Mouse (Mus musculus): Measurements from ENCODE around the gene Timp3. TPM values are rescaled to one million over a fixed set of nuclear protein-coding genes. Genes with fewer than 3 reads are reported as not detected.

Timp3 gene
- polyA plus RNA-seq (2012; rRNA removed): 25.3 and 54.1 TPM in 2 replicates

GRCm38 (mm10) chr10:86300293-86301116, at the start of gene Timp3:
Gene Timp3, plus strand, starts transcription at chr10:86300372.
- TF ChIP-seq CTCF (IDR thresholded peaks at IDR 0.05; ENCODE audit: extremely low read depth, insufficient read depth, insufficient read length, insufficient replicate concordance): no peak
- TF ChIP-seq POLR2A (IDR thresholded peaks at IDR 0.05; ENCODE audit: low read depth, low read length): peak; percentile 24
- Histone ChIP-seq H3K27me3 (ENCODE audit: control insufficient read depth, insufficient read depth, low read length) (peaks cover 6% of the 10 kb centered on the region; the same call in 1 of the 2 replicates), H3K27ac (ENCODE audit: insufficient read depth, low read length) (peak within 1 kb of the TSS; percentile 4; the same call in 1 of the 2 replicates), H3K4me3 (ENCODE audit: extremely low read depth, insufficient read depth, insufficient read length) (peak within 1 kb of the TSS; percentile 49), H3K36me3 (ENCODE audit: control insufficient read depth, insufficient read depth, low read length) (no peaks in the 10 kb centered on the region), H3K4me1 (ENCODE audit: control insufficient read depth, insufficient read depth, insufficient read length) (no peaks in the 10 kb centered on the region)
- 3% methylated on average over 61 of the region's 65 CpGs for WGBS
- DNase-seq (ENCODE audit: low read depth in 1 of 2, low spot score in 2 of 2): no peak

- H3K27ac ChIP-seq (ENCODE audit: insufficient read depth, low read length): no peak overlapping the region
- H3K4me1 ChIP-seq (ENCODE audit: control insufficient read depth, insufficient read depth, insufficient read length): no peaks in the 10 kb centered on the region
- DNase-seq (ENCODE audit: low read depth in 1 of 2, low spot score in 2 of 2): no peak
- 77% methylated on average over 4 of the region's 4 CpGs for WGBS
- H3K27me3 ChIP-seq (ENCODE audit: control insufficient read depth, insufficient read depth, low read length): no peaks in the 10 kb centered on the region
- no peaks in the 10 kb centered on the region for H3K36me3 ChIP-seq (ENCODE audit: control insufficient read depth, insufficient read depth, low read length)
- no peak for TF ChIP-seq CTCF (IDR thresholded peaks at IDR 0.05; ENCODE audit: extremely low read depth, insufficient read depth, insufficient read length, insufficient replicate concordance)
- TF ChIP-seq POLR2A (IDR thresholded peaks at IDR 0.05; ENCODE audit: low read depth, low read length): no peak
- H3K4me3 ChIP-seq (ENCODE audit: extremely low read depth, insufficient read depth, insufficient read length): no peak overlapping the region
Measured at GRCm38 (mm10) chr10:86256221-86256620, 44.0 kb upstream of the Timp3 start.

- H3K4me1 ChIP-seq (ENCODE audit: control insufficient read depth, insufficient read depth, insufficient read length): no peaks in the 10 kb centered on the region
- no peaks in the 10 kb centered on the region for H3K27me3 ChIP-seq (ENCODE audit: control insufficient read depth, insufficient read depth, low read length)
- no peak for TF ChIP-seq CTCF (IDR thresholded peaks at IDR 0.05; ENCODE audit: extremely low read depth, insufficient read depth, insufficient read length, insufficient replicate concordance)
- TF ChIP-seq POLR2A (IDR thresholded peaks at IDR 0.05; ENCODE audit: low read depth, low read length): no peak
- no peak overlapping the region for H3K27ac ChIP-seq (ENCODE audit: insufficient read depth, low read length)
- H3K36me3 ChIP-seq (ENCODE audit: control insufficient read depth, insufficient read depth, low read length): no peaks in the 10 kb centered on the region
- DNase-seq (ENCODE audit: low read depth in 1 of 2, low spot score in 2 of 2): no peak
- WGBS: 82% methylated on average over 3 of the region's 3 CpGs
- H3K4me3 ChIP-seq (ENCODE audit: extremely low read depth, insufficient read depth, insufficient read length): no peak overlapping the region
Measured at GRCm38 (mm10) chr10:86257045-86257444, 43.1 kb upstream of the Timp3 start.

GRCm38 (mm10) chr10:86258046-86258445, 42.1 kb upstream of the Timp3 start:
- Histone ChIP-seq H3K27me3 (ENCODE audit: control insufficient read depth, insufficient read depth, low read length) (no peaks in the 10 kb centered on the region), H3K27ac (ENCODE audit: insufficient read depth, low read length) (no peak overlapping the region), H3K4me3 (ENCODE audit: extremely low read depth, insufficient read depth, insufficient read length) (no peak overlapping the region), H3K36me3 (ENCODE audit: control insufficient read depth, insufficient read depth, low read length) (no peaks in the 10 kb centered on the region), H3K4me1 (ENCODE audit: control insufficient read depth, insufficient read depth, insufficient read length) (no peaks in the 10 kb centered on the region)
- TF ChIP-seq CTCF (IDR thresholded peaks at IDR 0.05; ENCODE audit: extremely low read depth, insufficient read depth, insufficient read length, insufficient replicate concordance) (no peak), POLR2A (IDR thresholded peaks at IDR 0.05; ENCODE audit: low read depth, low read length) (no peak)
- DNase-seq (ENCODE audit: low read depth in 1 of 2, low spot score in 2 of 2): no peak
- WGBS: 88% methylated on average over 4 of the region's 4 CpGs

- H3K27ac ChIP-seq (ENCODE audit: insufficient read depth, low read length): no peak overlapping the region
- H3K36me3 ChIP-seq (ENCODE audit: control insufficient read depth, insufficient read depth, low read length): no peaks in the 10 kb centered on the region
- WGBS: 87% methylated on average over 3 of the region's 3 CpGs
- H3K4me1 ChIP-seq (ENCODE audit: control insufficient read depth, insufficient read depth, insufficient read length): no peaks in the 10 kb centered on the region
- TF ChIP-seq CTCF (IDR thresholded peaks at IDR 0.05; ENCODE audit: extremely low read depth, insufficient read depth, insufficient read length, insufficient replicate concordance) (no peak), POLR2A (IDR thresholded peaks at IDR 0.05; ENCODE audit: low read depth, low read length) (no peak)
- H3K4me3 ChIP-seq (ENCODE audit: extremely low read depth, insufficient read depth, insufficient read length): no peak overlapping the region
- no peaks in the 10 kb centered on the region for H3K27me3 ChIP-seq (ENCODE audit: control insufficient read depth, insufficient read depth, low read length)
- DNase-seq (ENCODE audit: low read depth in 1 of 2, low spot score in 2 of 2): no peak
Measured at GRCm38 (mm10) chr10:86258992-86259391, 41.2 kb upstream of the Timp3 start.

- Histone ChIP-seq H3K27ac (ENCODE audit: insufficient read depth, low read length) (no peak overlapping the region), H3K27me3 (ENCODE audit: control insufficient read depth, insufficient read depth, low read length) (no peaks in the 10 kb centered on the region), H3K36me3 (ENCODE audit: control insufficient read depth, insufficient read depth, low read length) (no peaks in the 10 kb centered on the region), H3K4me3 (ENCODE audit: extremely low read depth, insufficient read depth, insufficient read length) (no peak overlapping the region), H3K4me1 (ENCODE audit: control insufficient read depth, insufficient read depth, insufficient read length) (no peaks in the 10 kb centered on the region)
- TF ChIP-seq CTCF (IDR thresholded peaks at IDR 0.05; ENCODE audit: extremely low read depth, insufficient read depth, insufficient read length, insufficient replicate concordance) (no peak), POLR2A (IDR thresholded peaks at IDR 0.05; ENCODE audit: low read depth, low read length) (no peak)
- DNase-seq (ENCODE audit: low read depth in 1 of 2, low spot score in 2 of 2): no peak
- WGBS: 81% methylated on average over 2 of the region's 2 CpGs
Measured at GRCm38 (mm10) chr10:86261725-86262124, 38.4 kb upstream of the Timp3 start.

GRCm38 (mm10) chr10:86264618-86265017, 35.6 kb upstream of the Timp3 start:
- Histone ChIP-seq H3K4me3 (ENCODE audit: extremely low read depth, insufficient read depth, insufficient read length) (no peak overlapping the region), H3K4me1 (ENCODE audit: control insufficient read depth, insufficient read depth, insufficient read length) (no peaks in the 10 kb centered on the region), H3K27ac (ENCODE audit: insufficient read depth, low read length) (no peak overlapping the region), H3K36me3 (ENCODE audit: control insufficient read depth, insufficient read depth, low read length) (no peaks in the 10 kb centered on the region), H3K27me3 (ENCODE audit: control insufficient read depth, insufficient read depth, low read length) (no peaks in the 10 kb centered on the region)
- TF ChIP-seq CTCF (IDR thresholded peaks at IDR 0.05; ENCODE audit: extremely low read depth, insufficient read depth, insufficient read length, insufficient replicate concordance) (no peak), POLR2A (IDR thresholded peaks at IDR 0.05; ENCODE audit: low read depth, low read length) (no peak)
- 84% methylated on average over 9 of the region's 9 CpGs for WGBS
- DNase-seq (ENCODE audit: low read depth in 1 of 2, low spot score in 2 of 2): no peak
